Mouse (Mus musculus) retina, postnatal 7 days (tissue): Measurements from ENCODE around the gene Spout1.

Source experiments
- DNase-seq: peaks from one replicate; pipeline ENCODE4 v3.0.0-alpha.2; 2012; ENCODE audit warnings: low read depth, low spot score

The Spout1 gene

GRCm38 (mm10) chr2:30177700-30178675 is at the start of gene Spout1:
Gene Spout1, minus strand, starts transcription at chr2:30178459.
- peak; percentile 91 for DNase-seq

GRCm38 (mm10) chr2:30216293-30216692 is 38.0 kb upstream of the Spout1 start:
- DNase-seq = no peak

GRCm38 (mm10) chr2:30215493-30215892 is 37.2 kb upstream of the Spout1 start:
- no peak for DNase-seq

GRCm38 (mm10) chr2:30214745-30215144 is 36.5 kb upstream of the Spout1 start:
- no peak for DNase-seq

- DNase-seq = no peak
Measured at GRCm38 (mm10) chr2:30212951-30213350, 34.7 kb upstream of the Spout1 start.

- no peak for DNase-seq
Measured at GRCm38 (mm10) chr2:30212169-30212545, 33.9 kb upstream of the Spout1 start.

- no peak for DNase-seq
Measured at GRCm38 (mm10) chr2:30211408-30212168, 33.3 kb upstream of the Spout1 start.

- no peak for DNase-seq
Measured at GRCm38 (mm10) chr2:30207886-30208285, 29.6 kb upstream of the Spout1 start.

GRCm38 (mm10) chr2:30207401-30207800 is 29.1 kb upstream of the Spout1 start:
- DNase-seq = no peak

- DNase-seq = peak; percentile 96
Measured at GRCm38 (mm10) chr2:30205629-30206357, 27.5 kb upstream of the Spout1 start, which contains the start of gene Kyat1. Gene Kyat1, minus strand, starts transcription at chr2:30205847.

- DNase-seq = peak; percentile 2
Measured at GRCm38 (mm10) chr2:30205255-30205628, 27.0 kb upstream of the Spout1 start.

GRCm38 (mm10) chr2:30203439-30203838 is 25.2 kb upstream of the Spout1 start:
- peak; percentile 20 for DNase-seq

GRCm38 (mm10) chr2:30200388-30200925 is 22.2 kb upstream of the Spout1 start:
- DNase-seq = no peak

- DNase-seq = no peak
Measured at GRCm38 (mm10) chr2:30199984-30200383, 21.7 kb upstream of the Spout1 start.

GRCm38 (mm10) chr2:30198021-30198420 is 19.8 kb upstream of the Spout1 start:
- no peak for DNase-seq

GRCm38 (mm10) chr2:30194656-30195055 is 16.4 kb upstream of the Spout1 start:
- no peak for DNase-seq

GRCm38 (mm10) chr2:30191790-30192580 is 13.7 kb upstream of the Spout1 start:
- no peak for DNase-seq

GRCm38 (mm10) chr2:30185681-30186080 is 7.4 kb upstream of the Spout1 start:
- DNase-seq = no peak

- no peak for DNase-seq
Measured at GRCm38 (mm10) chr2:30185276-30185675, 7.0 kb upstream of the Spout1 start.

- DNase-seq = no peak
Measured at GRCm38 (mm10) chr2:30183721-30184120, 5.5 kb upstream of the Spout1 start.

GRCm38 (mm10) chr2:30182424-30182823 is 4.2 kb upstream of the Spout1 start:
- DNase-seq = no peak
